Mouse (Mus musculus) retina, postnatal 1 day (tissue): ENCODE results near the gene Dctpp1.
"Not testable (repeated sequence)": the region's sequence is repeated elsewhere in the genome, so short reads cannot be mapped to it uniquely, and the experiment has no call there.

Experiments
- DNase-seq: peaks from one replicate; pipeline ENCODE4 v3.0.0-alpha.2; 2012

The Dctpp1 gene

DNA sequence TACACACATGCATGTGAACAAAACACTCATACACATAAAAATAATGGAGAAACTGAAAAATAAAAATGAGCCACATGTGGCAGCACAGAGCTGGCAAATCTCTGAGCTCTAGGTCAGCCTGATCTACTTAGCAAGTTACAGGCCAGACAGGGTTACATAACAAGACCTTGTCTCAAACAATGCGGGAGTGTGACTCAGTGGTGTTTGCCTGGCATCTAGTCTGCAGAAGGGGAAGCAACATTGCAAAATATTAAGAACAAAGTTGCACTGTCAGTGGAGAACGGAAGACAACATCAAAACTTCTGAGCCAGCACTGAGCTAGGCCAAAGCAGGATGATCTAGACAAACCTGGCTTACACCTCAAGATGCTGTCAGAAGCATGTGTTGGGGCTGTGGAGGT, 9.7 kb upstream of the Dctpp1 start:
- DNase-seq: no peak

- no peak for DNase-seq
These were observed 3.0 kb upstream of the Dctpp1 start for GRCm38 (mm10) chr7:127263526-127263925.

- DNase-seq: no peak
These were observed 1.9 kb upstream of the Dctpp1 start for GRCm38 (mm10) chr7:127262218-127262961.

GRCm38 (mm10) chr7:127259186-127259905, 1.2 kb downstream of the Dctpp1 start:
- DNase-seq: no peak

- no peak for DNase-seq
These were observed 4.0 kb downstream of the Dctpp1 start for GRCm38 (mm10) chr7:127256518-127256917.

- DNase-seq: no peak
These were observed 4.5 kb downstream of the Dctpp1 start for GRCm38 (mm10) chr7:127255965-127256364.

DNA sequence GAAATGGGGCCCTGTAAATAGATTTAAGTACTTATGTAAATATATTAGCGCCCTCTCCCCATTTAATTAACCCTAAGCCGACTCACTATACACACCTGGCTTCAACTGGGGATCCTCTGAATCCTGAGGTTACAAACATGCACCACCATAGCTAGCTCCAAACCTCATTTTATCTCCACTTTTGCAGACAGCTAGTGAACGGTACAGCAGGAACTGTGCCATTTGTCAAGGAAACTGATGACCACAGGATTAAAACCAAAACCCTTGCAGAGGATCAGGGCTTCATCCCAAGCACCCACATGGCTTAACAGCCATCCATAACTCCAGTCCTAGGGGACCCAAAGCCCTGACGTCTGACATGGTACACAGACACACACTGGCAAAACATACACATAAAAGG, 5.5 kb downstream of the Dctpp1 start:
- DNase-seq: no peak

DNA sequence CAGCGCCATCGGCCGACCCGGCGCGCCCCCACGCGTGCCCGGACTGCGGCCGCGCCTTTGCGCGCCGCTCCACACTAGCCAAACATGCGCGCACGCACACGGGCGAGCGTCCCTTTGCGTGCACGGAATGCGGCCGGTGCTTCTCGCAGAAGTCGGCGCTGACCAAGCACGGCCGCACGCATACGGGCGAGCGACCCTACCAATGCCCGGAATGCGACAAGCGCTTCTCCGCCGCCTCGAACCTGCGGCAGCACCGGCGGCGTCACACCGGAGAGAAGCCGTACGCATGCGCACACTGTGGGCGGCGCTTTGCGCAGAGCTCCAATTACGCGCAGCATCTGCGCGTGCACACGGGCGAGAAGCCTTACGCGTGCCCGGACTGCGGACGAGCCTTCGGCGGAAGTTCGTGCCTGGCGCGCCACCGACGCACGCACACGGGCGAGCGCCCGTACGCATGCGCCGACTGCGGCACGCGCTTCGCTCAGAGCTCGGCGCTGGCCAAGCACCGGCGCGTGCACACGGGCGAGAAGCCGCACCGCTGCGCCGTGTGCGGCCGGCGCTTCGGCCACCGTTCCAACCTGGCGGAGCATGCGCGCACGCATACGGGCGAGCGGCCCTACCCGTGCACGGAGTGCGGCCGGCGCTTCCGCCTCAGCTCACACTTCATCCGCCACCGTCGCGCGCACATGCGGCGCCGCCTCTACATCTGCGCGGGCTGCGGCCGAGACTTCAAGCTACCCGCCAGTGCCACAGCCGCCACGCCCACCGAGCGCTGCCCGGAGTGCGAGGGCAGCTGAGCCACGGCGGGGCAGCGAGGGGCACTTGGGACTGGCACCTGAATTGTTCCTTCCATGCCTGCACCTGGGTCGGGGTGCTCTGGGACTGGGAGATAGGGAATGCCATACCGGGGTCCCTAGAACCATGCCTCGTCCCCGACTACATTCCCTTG, 6.4 kb downstream of the Dctpp1 start:
- DNase-seq: peak; percentile 98

- no peak for DNase-seq
These were observed 7.2 kb downstream of the Dctpp1 start for GRCm38 (mm10) chr7:127253341-127253740.

- peak; percentile 42 for DNase-seq
These were observed 8.1 kb downstream of the Dctpp1 start for GRCm38 (mm10) chr7:127252414-127252813.

DNA sequence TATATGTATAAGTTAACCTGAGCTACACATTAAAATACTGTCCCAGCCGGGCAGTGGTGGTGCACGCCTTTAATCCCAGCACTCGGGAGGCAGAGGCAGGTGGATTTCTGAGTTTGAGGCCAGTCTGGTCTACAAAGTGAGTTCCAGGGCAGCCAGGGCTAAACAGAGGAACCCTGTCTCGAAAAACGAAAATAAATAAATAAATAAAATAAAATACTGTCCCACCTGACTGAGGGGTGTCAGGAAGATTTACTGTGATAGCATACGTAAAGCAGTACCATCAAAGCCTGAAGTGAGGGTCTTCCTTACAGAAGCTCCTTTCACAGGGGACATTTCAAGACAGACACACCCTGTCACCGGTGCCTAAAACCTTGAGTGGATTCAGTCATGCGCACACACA, 10.0 kb downstream of the Dctpp1 start:
- not testable (repeated sequence) for DNase-seq

GRCm38 (mm10) chr7:127244658-127245510, 15.6 kb downstream of the Dctpp1 start:
- peak; percentile 25 for DNase-seq

- DNase-seq: peak; percentile 96
These were observed 16.4 kb downstream of the Dctpp1 start, which contains the start of gene Zfp771 for GRCm38 (mm10) chr7:127243870-127244657. TSS of gene Zfp771 (plus strand) at chr7:127244274.

DNA sequence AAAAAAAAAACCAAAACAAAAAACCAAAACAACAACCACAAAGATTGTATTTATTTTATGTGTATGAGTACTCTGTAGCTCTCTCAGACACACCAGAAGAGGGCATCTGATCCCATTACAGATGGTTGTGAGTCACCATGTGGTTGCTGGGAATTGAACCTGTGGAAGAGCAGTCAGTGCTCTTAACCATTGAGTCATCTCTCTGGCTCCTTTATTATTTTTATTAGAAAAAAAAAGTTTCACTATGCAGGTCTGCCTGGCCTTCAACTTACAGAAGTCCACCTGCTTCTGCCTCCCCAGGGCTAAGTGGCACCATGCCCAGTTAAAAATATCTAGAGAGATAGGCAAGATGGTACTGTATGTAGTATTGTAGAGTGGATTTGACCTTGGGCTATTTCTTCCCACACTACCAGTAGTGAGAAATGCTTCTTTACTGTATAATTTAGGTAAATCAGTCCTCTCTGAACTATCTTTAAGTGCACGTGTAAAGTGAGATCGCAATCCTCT, 17.1 kb downstream of the Dctpp1 start:
- no peak for DNase-seq

DNA sequence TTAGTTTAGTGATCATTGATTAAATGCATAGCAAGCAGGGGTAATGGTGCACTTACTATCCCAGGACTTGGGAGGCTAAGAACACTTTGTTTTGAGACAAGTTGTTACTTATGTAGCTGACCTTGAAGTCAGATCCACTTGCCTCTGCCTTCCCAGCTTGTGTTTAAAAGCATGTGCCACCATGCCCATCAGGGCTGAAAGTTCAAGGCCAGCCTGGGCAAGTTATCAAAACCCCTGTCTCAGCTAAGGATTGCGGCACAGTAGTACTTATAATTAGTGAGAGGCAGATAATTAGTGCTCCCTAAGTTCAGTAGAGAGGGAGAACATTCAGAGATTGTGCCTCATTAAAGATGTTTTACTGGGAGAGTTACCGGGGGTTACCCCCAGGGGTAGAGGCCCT, 25.7 kb downstream of the Dctpp1 start:
- DNase-seq: no peak

- no peak for DNase-seq
These were observed 26.7 kb downstream of the Dctpp1 start for GRCm38 (mm10) chr7:127233765-127234164.

- DNase-seq: no peak
These were observed 27.1 kb downstream of the Dctpp1 start for GRCm38 (mm10) chr7:127233368-127233749.

DNA sequence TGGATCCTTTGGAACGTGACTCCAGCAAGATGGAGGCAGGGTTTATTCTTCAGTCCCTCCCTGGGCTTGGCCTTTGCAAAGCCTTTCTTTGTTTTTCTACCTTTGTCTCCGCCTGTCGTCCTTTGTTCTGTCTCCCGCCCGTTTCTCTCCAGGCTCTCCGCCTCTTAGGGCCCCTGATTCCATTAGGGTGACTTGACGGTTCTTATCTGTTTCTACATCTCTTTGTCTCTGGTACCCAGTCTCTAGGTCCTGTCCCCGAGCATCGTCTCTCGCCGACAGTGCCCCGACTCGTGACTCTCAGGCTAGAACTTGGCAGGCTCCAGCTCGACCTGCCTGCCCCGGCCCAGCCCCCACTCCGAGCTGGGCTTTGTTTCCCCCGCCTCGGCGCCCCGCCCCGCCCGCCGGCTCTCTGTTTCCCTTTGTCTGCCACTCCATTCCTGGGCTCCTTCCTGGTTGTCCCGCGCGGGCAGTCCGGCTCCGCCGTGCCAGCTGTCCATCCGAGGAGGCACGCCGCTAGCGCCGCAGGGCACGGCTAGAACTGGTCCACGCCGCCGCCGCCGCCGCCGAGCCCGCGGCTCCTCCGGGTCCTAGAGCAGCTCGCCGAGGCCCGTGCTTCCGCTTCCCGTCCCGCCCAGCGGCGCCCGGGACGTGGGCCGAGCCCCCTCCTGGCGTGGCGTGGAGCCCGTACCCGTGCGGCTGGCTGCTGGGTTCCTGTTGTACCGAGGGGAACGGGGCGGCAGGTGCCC, 27.7 kb downstream of the Dctpp1 start, which contains the start of the genes Zfp553 and Sept1:
Zfp553 (plus strand) TSS at position 440 of the 746 bp plus-strand sequence.
Sept1 (minus strand) TSS at position 509 of the 746 bp plus-strand sequence.
- DNase-seq: peak; percentile 96

- DNase-seq: no peak
These were observed 28.5 kb downstream of the Dctpp1 start for GRCm38 (mm10) chr7:127231826-127232621.
